Mouse (Mus musculus): ENCODE measurements around the gene Cutc.

- TF ChIP-seq GATA1 (IDR thresholded peaks at IDR 0.05; ENCODE audit: borderline replicate concordance, low read length) (no peak), FLI1 (IDR thresholded peaks at IDR 0.05; ENCODE audit: low read length) (no peak)
Observed at GRCm38 (mm10) chr19:43803866-43804265, 51.1 kb downstream of the Cutc start.

Measured in megakaryocyte, embryonic 14.5 days (primary cell).